Mouse (Mus musculus) myocyte (in vitro differentiated cells): Measurements from ENCODE around the gene Atad2b.

Experiments
- CEBPB ChIP-seq: IDR thresholded peaks from 2 replicates; pipeline ENCODE4 v1.6.1; 2011; ENCODE audit warnings: mild to moderate bottlenecking, moderate library complexity; ENCODE audit not compliant: poor library complexity, insufficient read depth, severe bottlenecking
- POLR2A ChIP-seq: IDR thresholded peaks from one replicate; pipeline ENCODE4 v1.6.1; 2011; ENCODE audit warnings: low read depth, mild to moderate bottlenecking, control low read depth, moderate library complexity; ENCODE audit not compliant: insufficient read length
- TCF12 ChIP-seq: IDR thresholded peaks from one replicate; pipeline ENCODE4 v1.6.1; 2011; ENCODE audit warnings: mild to moderate bottlenecking, control low read depth; ENCODE audit not compliant: poor library complexity, insufficient read depth, severe bottlenecking

DNA sequence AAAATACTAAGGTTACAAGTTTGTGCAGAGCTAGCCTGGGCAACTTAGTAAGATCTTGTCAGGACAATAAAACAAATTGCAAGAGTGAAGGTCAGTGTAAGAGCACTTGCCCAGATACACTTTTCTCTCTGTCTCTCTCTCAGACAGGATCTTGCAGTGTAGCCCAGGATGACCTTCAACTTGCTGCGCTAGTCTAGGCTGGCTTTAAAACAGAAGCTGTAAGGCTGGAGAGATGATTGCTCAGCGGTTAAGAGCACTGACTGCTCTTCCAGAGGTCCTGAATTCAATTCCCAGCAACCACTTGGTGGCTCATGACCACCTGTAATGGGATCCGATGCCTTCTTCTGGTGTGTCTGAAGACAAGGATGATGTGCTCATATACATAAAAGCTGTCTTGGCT, 2.2 kb upstream of the Atad2b start:
- TF ChIP-seq CEBPB (no peak), POLR2A (no peak), TCF12 (no peak)
